ENCODE assay signal across 8 mouse cellular contexts in the genomic region with DNA sequence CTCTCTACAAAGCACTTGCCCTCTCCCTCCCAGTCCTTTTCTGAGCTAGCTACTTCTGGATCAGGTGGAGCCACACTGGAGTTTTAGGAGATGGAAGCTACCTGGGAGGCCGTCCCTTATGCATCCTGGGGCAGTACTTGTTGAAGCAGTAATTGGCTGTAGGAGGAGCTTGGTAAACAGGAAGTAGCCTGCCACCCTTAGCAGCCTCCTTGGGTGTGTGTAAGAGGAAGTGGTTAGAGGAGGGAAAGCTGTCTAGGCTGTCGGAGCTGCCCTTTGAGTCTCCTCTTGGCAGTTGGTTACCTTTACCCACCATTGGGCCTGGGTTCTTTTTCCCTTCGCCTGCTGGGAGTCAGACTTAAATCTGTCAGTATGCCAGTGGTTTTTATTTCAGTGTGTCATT. TPM values are rescaled to one million over a fixed set of nuclear protein-coding genes. Genes with fewer than 3 reads are reported as not detected.
DNase-seq lines count a peak whose midpoint lies in the region; TF ChIP-seq lines count a peak whose summit lies in the region.

No protein-coding gene starts in this region.

- intact Hi-C loops in heart, postnatal 25 days (cut with DNase I), result loop anchor here (5.0 kb wide), 3 partner anchors 102 to 197 kb away; no protein-coding TSS in a partner anchor

- TF ChIP-seq CTCF in lung, adult 2 months (IDR thresholded peaks at IDR 0.05; ENCODE audit: insufficient read depth, low read length), result no peak

- no peaks in the 10 kb centered on the region for H3K36me3 ChIP-seq in hindbrain, embryonic 10.5 days

- H3K27me3 ChIP-seq in hindbrain, embryonic 10.5 days (ENCODE audit: insufficient read depth, poor library complexity, severe bottlenecking), result no peaks in the 10 kb centered on the region; the same call in 1 of the 2 replicates

- no peak for TF ChIP-seq POLR2A in lung, adult 2 months (IDR thresholded peaks at IDR 0.05; ENCODE audit: borderline replicate concordance, extremely low read depth, low read depth, low read length)

- no peak overlapping the region for H3K4me3 ChIP-seq in lung, adult 2 months (replicated peaks; ENCODE audit: extremely low read depth, low read depth, low read length)
- no peak overlapping the region for H3K4me3 ChIP-seq in hindbrain, embryonic 10.5 days

- 22% methylated on average over 3 of the region's 3 CpGs for WGBS in lung, adult 2 months
- 45% methylated on average over 3 of the region's 3 CpGs for WGBS in hindbrain, embryonic 10.5 days

- peaks cover 22% of the 10 kb centered on the region for H3K4me1 ChIP-seq in lung, adult 2 months (ENCODE audit: control insufficient read depth, insufficient read depth, low read length)
- H3K4me1 ChIP-seq in hindbrain, embryonic 10.5 days (replicated peaks), result peaks cover 47% of the 10 kb centered on the region

- no peaks in the 10 kb centered on the region for H3K9me3 ChIP-seq in hindbrain, embryonic 10.5 days

- no peak overlapping the region for H3K27ac ChIP-seq in hindbrain, embryonic 10.5 days

- DNase-seq in B cell, adult 2 months, result peak; percentile 70 to 75
- peak; percentile 96 for DNase-seq in MEL-GATA-1-ER (ENCODE audit: extremely low read depth, low read depth)
- peak; percentile 17 for DNase-seq in heart, postnatal 25 days (ENCODE audit: low spot score)
- DNase-seq in lung, adult 2 months, result peak; percentile 34
- peak; percentile 84 to 86 for DNase-seq in spleen, postnatal 36 days (ENCODE audit: low spot score in 2 of 2)
- DNase-seq in hindbrain, embryonic 10.5 days (ENCODE audit: low spot score), result no peak
- no peak for DNase-seq in neural tube, embryonic 10.5 days (ENCODE audit: extremely low spot score, low spot score)
- no peak for DNase-seq in gastrocnemius, postnatal 10 days

RNA-seq across cellular contexts. Expression of gene Pdk1, which starts 59.0 kb away (rescaled TPM):
- total RNA-seq in heart, postnatal 25 days (2021), result 100 to 1,000 TPM; 115 to 116 TPM
- polyA plus RNA-seq in lung, adult 2 months (2012; rRNA removed), result 8.6 and 9.3 TPM in 2 replicates
- 34.5 and 56.1 TPM in 2 replicates for polyA plus RNA-seq in hindbrain, embryonic 10.5 days (2016; fragmentation: Nextera tagmentation; extraction: Ambion mirVana)
- total RNA-seq in gastrocnemius, postnatal 10 days (2021), result 10 to 100 TPM; 52.8 to 54.8 TPM

Comparison
In these comparisons a context has a peak if more than half of its experiments do, and no peak if none do; other contexts are left out.
1. DNase-seq: peak in B cell, adult 2 months (2 of 2), MEL-GATA-1-ER (single experiment), heart, postnatal 25 days (single experiment), lung, adult 2 months (single experiment) and spleen, postnatal 36 days (2 of 2); none in hindbrain, embryonic 10.5 days (single experiment), neural tube, embryonic 10.5 days (single experiment) and gastrocnemius, postnatal 10 days (single experiment).